Mouse (Mus musculus) forebrain, embryonic 12.5 days (tissue): Measurements from ENCODE around the gene Ostm1. TPM values are rescaled to one million over a fixed set of nuclear protein-coding genes. Genes with fewer than 3 reads are reported as not detected.

Experiments
- ATAC-seq: fragments of 200-750 bp; cut with Nextera tagmentation; 2 replicates; pipeline ENCODE4 v1.8.0; 2017; ENCODE audit warnings: moderate TSS enrichment; ENCODE audit not compliant: low FRiP score
- H3K27ac ChIP-seq: fragments of 300-500 bp; sonication (generic); 2 replicates; pipeline ENCODE4 v1.5.1; 2016; ENCODE audit warnings: mild to moderate bottlenecking
- H3K27me3 ChIP-seq: fragments of 300-500 bp; sonication (generic); 2 replicates; pipeline ENCODE4 v1.6.1; 2016; ENCODE audit warnings: mild to moderate bottlenecking
- H3K36me3 ChIP-seq: fragments of 300-500 bp; sonication (generic); replicated peaks from 2 replicates; pipeline ENCODE4 v1.6.1; 2016; ENCODE audit warnings: mild to moderate bottlenecking
- H3K4me1 ChIP-seq: fragments of 300-500 bp; sonication (generic); 2 replicates; pipeline ENCODE4 v1.6.1; 2016
- H3K4me2 ChIP-seq: fragments of 300-500 bp; sonication (generic); 2 replicates; pipeline ENCODE4 v1.6.1; 2016; ENCODE audit warnings: mild to moderate bottlenecking, moderate library complexity
- H3K4me3 ChIP-seq: fragments of 300-500 bp; sonication (generic); replicated peaks from 2 replicates; pipeline ENCODE4 v1.5.1; 2016; ENCODE audit warnings: mild to moderate bottlenecking
- H3K9ac ChIP-seq: fragments of 300-500 bp; sonication (generic); 2 replicates; pipeline ENCODE4 v1.6.1; 2016; ENCODE audit warnings: mild to moderate bottlenecking
- H3K9me3 ChIP-seq: fragments of 300-500 bp; sonication (generic); 2 replicates; pipeline ENCODE4 v1.6.1; 2016
- WGBS: fragments of 180-500 bp; shearing (Covaris S2); methylation state at CpG from one replicate; pipeline ENCODE4 v1.1.7; 2016; 5-methylcytosine and 5-hydroxymethylcytosine counted together
- polyA plus RNA-seq: library from polyadenylated mRNA; unstranded; fragments of >200 nt; fragmentation: Nextera tagmentation; extraction: Ambion mirVana; gene quantifications from 2 replicates; pipeline ENCODE4 v1.2.1, GENCODE M21; 2016

Ostm1 gene
- polyA plus RNA-seq, result 63.1 and 65.4 TPM in 2 replicates

- H3K4me1 ChIP-seq, result peaks cover 71% of the 10 kb centered on the region
- H3K9ac ChIP-seq, result peak within 1 kb of the TSS; percentile 97
- no peaks in the 10 kb centered on the region for H3K9me3 ChIP-seq
- H3K4me2 ChIP-seq, result peak within 1 kb of the TSS; percentile 73
- H3K36me3 ChIP-seq, result no peaks in the 10 kb centered on the region; the same call in 1 of the 2 replicates
- ATAC-seq, result peak; percentile 81
- H3K4me3 ChIP-seq, result peak within 1 kb of the TSS; percentile 72
- H3K27me3 ChIP-seq, result peaks cover 32% of the 10 kb centered on the region
- WGBS, result 0% methylated on average over 43 of the region's 43 CpGs
- peak within 1 kb of the TSS; percentile 90 for H3K27ac ChIP-seq
Observed at GRCm38 (mm10) chr10:42583157-42583872, at the start of gene Ostm1, which contains the start of gene Nr2e1. Gene Ostm1, plus strand, starts transcription at chr10:42583822. Gene Nr2e1, minus strand, starts transcription at chr10:42583632.

- H3K36me3 ChIP-seq, result peaks cover 36% of the 10 kb centered on the region
- no peak overlapping the region for H3K9ac ChIP-seq
- H3K4me3 ChIP-seq, result no peak overlapping the region
- H3K27ac ChIP-seq, result no peak overlapping the region
- WGBS, result 92% methylated on average over 11 of the region's 11 CpGs
- H3K27me3 ChIP-seq, result no peaks in the 10 kb centered on the region
- ATAC-seq, result no peak
- no peaks in the 10 kb centered on the region for H3K9me3 ChIP-seq
- no peak overlapping the region for H3K4me2 ChIP-seq
- H3K4me1 ChIP-seq, result no peaks in the 10 kb centered on the region
Observed at GRCm38 (mm10) chr10:42533836-42534453, 49.7 kb upstream of the Ostm1 start.

- Histone ChIP-seq H3K4me1 (peaks cover 9% of the 10 kb centered on the region), H3K4me2 (no peak overlapping the region), H3K27ac (no peak overlapping the region), H3K9me3 (no peaks in the 10 kb centered on the region), H3K9ac (no peak overlapping the region), H3K27me3 (no peaks in the 10 kb centered on the region), H3K36me3 (peaks cover 20% of the 10 kb centered on the region), H3K4me3 (no peak overlapping the region)
- 86% methylated on average over 9 of the region's 9 CpGs for WGBS
- no peak for ATAC-seq
Observed at GRCm38 (mm10) chr10:42537571-42538316, 45.9 kb upstream of the Ostm1 start.

GRCm38 (mm10) chr10:42545707-42546503 lies 37.7 kb upstream of the Ostm1 start:
- H3K9me3 ChIP-seq, result no peaks in the 10 kb centered on the region
- H3K4me1 ChIP-seq, result no peaks in the 10 kb centered on the region
- WGBS, result 84% methylated on average over 6 of the region's 6 CpGs
- peaks cover 4% of the 10 kb centered on the region; the same call in 1 of the 2 replicates for H3K27me3 ChIP-seq
- H3K4me2 ChIP-seq, result no peak overlapping the region
- no peak for ATAC-seq
- no peak overlapping the region for H3K9ac ChIP-seq
- no peaks in the 10 kb centered on the region for H3K36me3 ChIP-seq
- no peak overlapping the region for H3K4me3 ChIP-seq
- no peak overlapping the region for H3K27ac ChIP-seq

GRCm38 (mm10) chr10:42546507-42546906 lies 37.1 kb upstream of the Ostm1 start:
- Histone ChIP-seq H3K27me3 (peaks cover 4% of the 10 kb centered on the region), H3K27ac (no peak overlapping the region), H3K4me1 (no peaks in the 10 kb centered on the region), H3K4me3 (no peak overlapping the region), H3K9me3 (no peaks in the 10 kb centered on the region), H3K9ac (no peak overlapping the region), H3K36me3 (no peaks in the 10 kb centered on the region), H3K4me2 (no peak overlapping the region)
- 91% methylated on average over 3 of the region's 3 CpGs for whole genome bisulfite sequencing
- ATAC-seq, result no peak

GRCm38 (mm10) chr10:42559581-42560200 lies 23.9 kb upstream of the Ostm1 start:
- ATAC-seq, result no peak
- H3K27me3 ChIP-seq, result no peaks in the 10 kb centered on the region

GRCm38 (mm10) chr10:42562272-42562671 lies 21.4 kb upstream of the Ostm1 start:
- Histone ChIP-seq H3K27me3 (no peaks in the 10 kb centered on the region; the same call in 1 of the 2 replicates), H3K4me3 (no peak overlapping the region), H3K9me3 (no peaks in the 10 kb centered on the region), H3K36me3 (peaks cover 65% of the 10 kb centered on the region), H3K9ac (no peak overlapping the region), H3K4me1 (no peaks in the 10 kb centered on the region), H3K4me2 (no peak overlapping the region), H3K27ac (no peak overlapping the region)
- WGBS, result 17% methylated on average over 12 of the region's 12 CpGs
- ATAC-seq, result no peak

More at GRCm38 (mm10) chr10:42559581-42560200, 23.9 kb upstream of the Ostm1 start:
- WGBS, result 84% methylated on average over 5 of the region's 5 CpGs
- Histone ChIP-seq H3K4me2 (no peak overlapping the region), H3K27ac (no peak overlapping the region), H3K36me3 (peaks cover 39% of the 10 kb centered on the region), H3K4me1 (peaks cover 8% of the 10 kb centered on the region; the same call in 1 of the 2 replicates), H3K4me3 (no peak overlapping the region), H3K9ac (no peak overlapping the region), H3K9me3 (no peaks in the 10 kb centered on the region)

- peak; percentile 10; the same call in 1 of the 2 replicates for ATAC-seq
- Histone ChIP-seq H3K27me3 (peaks cover 48% of the 10 kb centered on the region), H3K4me1 (peaks cover 45% of the 10 kb centered on the region), H3K27ac (no peak overlapping the region), H3K9ac (peak overlapping the region; percentile 30; the same call in 1 of the 2 replicates), H3K4me3 (peak overlapping the region; percentile 17), H3K4me2 (peak overlapping the region; percentile 47), H3K9me3 (no peaks in the 10 kb centered on the region), H3K36me3 (peaks cover 65% of the 10 kb centered on the region)
- WGBS, result 10% methylated on average over 20 of the region's 20 CpGs
Observed at GRCm38 (mm10) chr10:42572567-42572966, 11.1 kb upstream of the Ostm1 start.

- H3K27me3 ChIP-seq, result peaks cover 50% of the 10 kb centered on the region
- no peak for ATAC-seq
- 21% methylated on average over 15 of the region's 15 CpGs for WGBS
- H3K4me3 ChIP-seq, result peak overlapping the region; percentile 17
- peaks cover 68% of the 10 kb centered on the region for H3K36me3 ChIP-seq
- no peak overlapping the region for H3K27ac ChIP-seq
- H3K4me1 ChIP-seq, result peaks cover 47% of the 10 kb centered on the region
- H3K9me3 ChIP-seq, result no peaks in the 10 kb centered on the region
- H3K4me2 ChIP-seq, result peak overlapping the region; percentile 47
- H3K9ac ChIP-seq, result peak overlapping the region; percentile 30; the same call in 1 of the 2 replicates
Observed at GRCm38 (mm10) chr10:42572971-42573370, 10.7 kb upstream of the Ostm1 start.

GRCm38 (mm10) chr10:42574639-42575038 lies 9.0 kb upstream of the Ostm1 start:
- no peaks in the 10 kb centered on the region for H3K9me3 ChIP-seq
- H3K4me2 ChIP-seq, result peak overlapping the region; percentile 47
- H3K36me3 ChIP-seq, result peaks cover 63% of the 10 kb centered on the region
- H3K9ac ChIP-seq, result no peak overlapping the region
- peaks cover 50% of the 10 kb centered on the region for H3K27me3 ChIP-seq
- WGBS, result 23% methylated on average over 10 of the region's 10 CpGs
- peak overlapping the region; percentile 23; the same call in 1 of the 2 replicates for H3K4me3 ChIP-seq
- no peak for ATAC-seq
- no peak overlapping the region for H3K27ac ChIP-seq
- H3K4me1 ChIP-seq, result peaks cover 56% of the 10 kb centered on the region
